Mouse (Mus musculus) limb, embryonic 14.5 days (tissue): ENCODE measurements around the gene Elf4. TPM values are rescaled to one million over a fixed set of nuclear protein-coding genes. Genes with fewer than 3 reads are reported as not detected.

Source experiments
- ATAC-seq: fragments of 200-750 bp; cut with Nextera tagmentation; 2 replicates; pipeline ENCODE4 v1.8.0; 2017; ENCODE audit warnings: low read depth, moderate number of reproducible peaks, moderate TSS enrichment; ENCODE audit not compliant: low FRiP score
- DNase-seq: peaks from one replicate; pipeline ENCODE4 v3.0.0-alpha.2; 2015; ENCODE audit warnings: low spot score
- H3K27ac ChIP-seq: fragments of 300-500 bp; sonication (generic); replicated peaks from 2 replicates; pipeline ENCODE4 v1.5.1; 2014; ENCODE audit warnings: low read depth, mild to moderate bottlenecking, low read length, moderate library complexity, mixed read lengths
- H3K27me3 ChIP-seq: fragments of 300-500 bp; sonication (generic); 2 replicates; pipeline ENCODE4 v1.6.1; 2014; ENCODE audit warnings: low read length, mixed read lengths; ENCODE audit not compliant: control insufficient read depth, insufficient read depth
- H3K36me3 ChIP-seq: fragments of 300-500 bp; sonication (generic); 2 replicates; pipeline ENCODE4 v1.6.1; 2014; ENCODE audit warnings: mild to moderate bottlenecking, low read length, moderate library complexity, mixed read lengths; ENCODE audit not compliant: control insufficient read depth, insufficient read depth
- H3K4me1 ChIP-seq: fragments of 300-500 bp; sonication (generic); 2 replicates; pipeline ENCODE4 v1.6.1; 2014; ENCODE audit warnings: antibody characterized with exemption, low read length, mixed read lengths; ENCODE audit not compliant: control insufficient read depth, insufficient read depth
- H3K4me2 ChIP-seq: fragments of 300-500 bp; sonication (generic); replicated peaks from 2 replicates; pipeline ENCODE4 v1.6.1; 2014; ENCODE audit warnings: low read depth, mild to moderate bottlenecking, low read length, moderate library complexity; ENCODE audit not compliant: severe bottlenecking
- H3K4me3 ChIP-seq: fragments of 300-500 bp; sonication (generic); replicated peaks from 2 replicates; pipeline ENCODE4 v1.5.1; 2014; ENCODE audit warnings: low read length
- H3K9ac ChIP-seq: fragments of 300-500 bp; sonication (generic); 2 replicates; pipeline ENCODE4 v1.6.1; 2014; ENCODE audit warnings: mild to moderate bottlenecking, low read depth, low read length, moderate library complexity; ENCODE audit not compliant: severe bottlenecking
- H3K9me3 ChIP-seq: fragments of 300-500 bp; sonication (generic); 2 replicates; pipeline ENCODE4 v1.6.1; 2016; ENCODE audit warnings: low read length; ENCODE audit not compliant: control insufficient read depth
- POLR2A ChIP-seq: fragments of 200-500 bp; IDR thresholded peaks from 2 replicates; pipeline ENCODE4 v1.8.0; 2012; ENCODE audit warnings: inconsistent platforms, mild to moderate bottlenecking, moderate library complexity, borderline replicate concordance; ENCODE audit not compliant: insufficient read depth, insufficient read length; ENCODE audit errors: extremely low read depth
- WGBS: fragments of 180-500 bp; shearing (Covaris S2); extraction: QIAGEN DNeasy Blood & Tissue Kit; methylation state at CpG from one replicate; pipeline ENCODE4 v1.1.7; 2014; 5-methylcytosine and 5-hydroxymethylcytosine counted together
- polyA plus RNA-seq, 2 experiments: library from polyadenylated mRNA; depleted of rRNA in 1 of 2; stranded (reverse) in 1 of 2; unstranded in 1 of 2; fragments of >200 nt; fragmentation: Nextera tagmentation in 1 of 2; extraction: Ambion mirVana in 1 of 2; gene quantifications; 2 replicates each; pipeline versions ENCODE4 v1.2.1 to v1.2.3; 2012 to 2014

Gene Elf4
- polyA plus RNA-seq, 2 experiments: 11.1 to 24.3 TPM

DNA sequence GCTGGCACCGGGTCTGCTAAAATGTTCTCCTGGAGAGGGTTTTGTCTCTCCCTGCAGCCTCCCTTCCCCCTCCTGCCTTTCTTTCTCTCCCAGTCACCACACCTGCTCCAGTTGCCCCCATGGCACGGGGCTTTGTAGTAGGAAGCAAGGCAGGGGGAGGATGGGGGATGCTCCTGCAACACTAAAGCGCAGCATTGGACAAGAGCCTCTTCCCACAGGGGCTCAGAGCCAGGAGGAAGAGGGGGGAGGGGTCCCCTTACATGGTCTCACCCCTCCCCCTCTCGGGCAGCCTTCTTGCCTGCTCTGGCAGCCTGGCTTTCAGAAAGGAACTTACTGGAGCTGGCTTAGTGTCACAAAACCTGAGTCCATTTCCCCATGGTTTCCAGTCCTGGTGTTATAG is 77.0 kb downstream of the Elf4 start:
- Histone ChIP-seq H3K9ac (no peak overlapping the region), H3K27me3 (no peaks in the 10 kb centered on the region), H3K4me1 (no peaks in the 10 kb centered on the region), H3K36me3 (peaks cover 67% of the 10 kb centered on the region), H3K9me3 (no peaks in the 10 kb centered on the region), H3K4me3 (no peak overlapping the region), H3K4me2 (no peak overlapping the region), H3K27ac (no peak overlapping the region)
- DNase-seq: no peak
- 58% methylated on average over 4 of the region's 4 CpGs for WGBS
- no peak for TF ChIP-seq POLR2A
- no peak for ATAC-seq

- no peak for DNase-seq
- H3K36me3 ChIP-seq: peaks cover 69% of the 10 kb centered on the region
- 52% methylated on average over 7 of the region's 7 CpGs for WGBS
Measured at GRCm38 (mm10) chrX:48383643-48384042, 79.3 kb downstream of the Elf4 start.

DNA sequence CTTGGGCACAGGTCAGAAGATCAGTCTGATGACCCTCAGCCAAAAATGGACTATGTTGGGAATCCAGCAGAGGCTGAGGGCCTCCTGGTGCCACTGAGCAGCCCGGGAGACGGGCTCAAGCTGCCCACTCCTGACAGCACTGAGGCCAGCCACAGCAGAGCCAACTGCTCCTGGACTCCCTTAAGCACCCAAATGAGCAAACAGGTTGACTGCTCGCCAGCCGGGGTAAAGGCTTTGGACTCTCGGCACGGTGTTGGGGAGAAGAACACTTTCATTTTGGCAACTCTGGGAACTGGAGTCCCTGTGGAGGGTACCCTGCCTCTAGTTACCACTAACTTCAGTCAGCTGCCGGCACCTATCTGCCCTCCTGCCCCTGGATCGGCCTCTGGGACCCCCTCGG is 95.1 kb downstream of the Elf4 start:
- H3K36me3 ChIP-seq: peaks cover 40% of the 10 kb centered on the region
- H3K4me1 ChIP-seq: no peaks in the 10 kb centered on the region; the same call in 1 of the 2 replicates
- no peak overlapping the region for H3K4me2 ChIP-seq
- H3K9me3 ChIP-seq: no peaks in the 10 kb centered on the region
- DNase-seq: no peak
- no peaks in the 10 kb centered on the region for H3K27me3 ChIP-seq
- 94% methylated on average over 9 of the region's 9 CpGs for WGBS
- no peak overlapping the region for H3K9ac ChIP-seq
- ATAC-seq: no peak
- H3K27ac ChIP-seq: no peak overlapping the region
- H3K4me3 ChIP-seq: no peak overlapping the region
- no peak for TF ChIP-seq POLR2A

More at GRCm38 (mm10) chrX:48383643-48384042, 79.3 kb downstream of the Elf4 start:
- H3K4me3 ChIP-seq: no peak overlapping the region
- ATAC-seq: no peak
- no peaks in the 10 kb centered on the region for H3K27me3 ChIP-seq
- no peak overlapping the region for H3K9ac ChIP-seq
- no peak overlapping the region for H3K27ac ChIP-seq
- no peaks in the 10 kb centered on the region for H3K9me3 ChIP-seq
- no peak overlapping the region for H3K4me2 ChIP-seq
- no peaks in the 10 kb centered on the region for H3K4me1 ChIP-seq
- TF ChIP-seq POLR2A: no peak

GRCm38 (mm10) chrX:48365836-48366577 is 96.9 kb downstream of the Elf4 start:
- ATAC-seq: no peak
- Histone ChIP-seq H3K4me2 (no peak overlapping the region), H3K4me1 (no peaks in the 10 kb centered on the region; the same call in 1 of the 2 replicates), H3K27ac (no peak overlapping the region), H3K36me3 (peaks cover 43% of the 10 kb centered on the region), H3K27me3 (no peaks in the 10 kb centered on the region), H3K9ac (no peak overlapping the region), H3K9me3 (no peaks in the 10 kb centered on the region), H3K4me3 (no peak overlapping the region)
- WGBS: 48% methylated on average over 15 of the region's 15 CpGs
- DNase-seq: no peak
- TF ChIP-seq POLR2A: no peak

Other genes starting within 250 kb of the Elf4 start
- 13.6 and 20.9 TPM in 2 replicates for gene Utp14a, start 206.3 kb downstream of the Elf4 start, polyA plus RNA-seq (2012; rRNA removed)
- gene Utp14a, start 206.3 kb downstream of the Elf4 start, polyA plus RNA-seq (2014; fragmentation: Nextera tagmentation; extraction: Ambion mirVana): 19.0 and 21.0 TPM in 2 replicates
- gene Bcorl1, start 121.8 kb downstream of the Elf4 start, polyA plus RNA-seq (2012; rRNA removed): 7.9 and 8.6 TPM in 2 replicates
- 6.8 and 6.9 TPM in 2 replicates for gene Bcorl1, start 121.8 kb downstream of the Elf4 start, polyA plus RNA-seq (2014; fragmentation: Nextera tagmentation; extraction: Ambion mirVana)
- gene Aifm1, start 50.4 kb upstream of the Elf4 start, polyA plus RNA-seq (2012; rRNA removed): 29.8 and 41.1 TPM in 2 replicates
- gene Aifm1, start 50.4 kb upstream of the Elf4 start, polyA plus RNA-seq (2014; fragmentation: Nextera tagmentation; extraction: Ambion mirVana): 54.9 and 57.3 TPM in 2 replicates
- gene Rab33a, start 56.2 kb upstream of the Elf4 start, polyA plus RNA-seq (2012; rRNA removed): 4.8 TPM in 2 replicates
- gene Rab33a, start 56.2 kb upstream of the Elf4 start, polyA plus RNA-seq (2014; fragmentation: Nextera tagmentation; extraction: Ambion mirVana): 4.1 and 4.2 TPM in 2 replicates
- gene Zfp280c, start 131.4 kb upstream of the Elf4 start, polyA plus RNA-seq (2012; rRNA removed): 38.9 and 48.8 TPM in 2 replicates
- 13.3 and 16.8 TPM in 2 replicates for gene Zfp280c, start 131.4 kb upstream of the Elf4 start, polyA plus RNA-seq (2014; fragmentation: Nextera tagmentation; extraction: Ambion mirVana)
- 10.9 and 12.1 TPM in 2 replicates for gene Slc25a14, start 160.3 kb upstream of the Elf4 start, polyA plus RNA-seq (2012; rRNA removed)
- gene Slc25a14, start 160.3 kb upstream of the Elf4 start, polyA plus RNA-seq (2014; fragmentation: Nextera tagmentation; extraction: Ambion mirVana): 12.6 and 13.7 TPM in 2 replicates
- not detected in 2 replicates for gene Gpr119, start 211.3 kb upstream of the Elf4 start, polyA plus RNA-seq (2012; rRNA removed)
- gene Gpr119, start 211.3 kb upstream of the Elf4 start, polyA plus RNA-seq (2014; fragmentation: Nextera tagmentation; extraction: Ambion mirVana): not detected in 2 replicates
- 9.2 and 13.6 TPM in 2 replicates for gene Rbmx2, start 231.9 kb upstream of the Elf4 start, polyA plus RNA-seq (2012; rRNA removed)
- 22.0 and 25.7 TPM in 2 replicates for gene Rbmx2, start 231.9 kb upstream of the Elf4 start, polyA plus RNA-seq (2014; fragmentation: Nextera tagmentation; extraction: Ambion mirVana)